Mouse (Mus musculus) T-helper 1 cell (primary cell): ENCODE measurements around the gene Ifnl2.
"Not testable (repeated sequence)": the region's sequence is repeated elsewhere in the genome, so short reads cannot be mapped to it uniquely, and the experiment has no call there.

ENCODE experiments used
- in situ Hi-C: fragments of 300-600 bp; cut with MboI, MseI; formaldehyde crosslinking; loops from one replicate; pipeline ENCODE4 v1.15.1; 2025; ENCODE audit warnings: high pct_unique_total_duplicates

Ifnl2 gene

DNA sequence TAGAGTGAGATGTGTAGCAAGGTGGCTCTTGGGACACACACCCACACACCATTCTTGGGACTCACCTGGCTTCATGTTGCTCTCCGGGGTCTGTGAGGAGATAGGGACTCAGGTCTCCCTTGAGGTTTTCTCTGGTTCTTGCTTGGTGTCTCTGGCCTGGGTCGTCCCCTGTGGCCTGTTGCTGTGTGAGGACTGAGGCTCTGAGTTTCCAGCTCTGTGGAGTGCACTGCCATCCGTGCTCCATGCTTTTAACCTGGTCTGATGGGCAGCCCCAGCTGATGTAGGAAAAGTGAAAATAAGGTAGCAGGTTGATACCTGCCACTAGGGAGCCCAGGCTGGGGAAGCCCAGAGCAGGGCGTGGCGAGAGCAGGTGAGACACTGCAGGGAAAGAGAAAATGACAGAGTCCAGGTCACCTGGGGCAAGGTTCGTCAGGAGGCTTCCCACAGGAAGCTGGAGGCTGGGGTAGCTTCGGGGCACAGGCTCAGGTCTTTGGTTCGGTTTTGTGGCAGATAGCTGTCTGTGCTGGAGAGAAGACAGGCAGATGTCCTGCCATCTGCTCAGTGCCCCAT, at the start of gene Ifnl2:
Gene Ifnl2 (minus strand): TSS at position 51 of the 570 bp plus-strand sequence.
- in situ Hi-C loops = not testable (repeated sequence)

GRCm38 (mm10) chr7:28558486-28558885, 48.2 kb upstream of the Ifnl2 start:
- in situ Hi-C loops = no loop called here

GRCm38 (mm10) chr7:28557708-28558107, 47.5 kb upstream of the Ifnl2 start:
- in situ Hi-C loops = no loop called here

DNA sequence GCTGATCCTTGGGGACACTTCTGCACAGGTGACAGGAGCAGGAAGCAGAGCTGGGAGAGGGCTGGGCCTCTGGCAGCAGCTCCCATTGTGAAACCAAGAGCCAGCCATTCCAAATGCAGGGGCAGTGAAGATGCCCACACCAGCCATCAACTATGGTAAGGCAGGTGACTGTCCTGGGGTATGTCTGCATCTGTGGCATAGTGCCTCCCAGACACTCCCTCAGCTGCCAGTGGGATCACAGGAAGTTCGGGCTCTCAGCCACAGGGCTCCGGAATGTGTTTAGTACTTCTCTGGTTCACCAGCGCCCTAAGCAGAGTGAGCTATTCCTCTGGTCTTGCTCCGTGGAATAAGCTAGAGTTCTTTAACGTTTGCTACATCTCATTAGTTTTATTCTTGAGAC, 46.8 kb upstream of the Ifnl2 start:
- in situ Hi-C loops = no loop called here

- in situ Hi-C loops = no loop called here
These were observed 45.8 kb upstream of the Ifnl2 start for GRCm38 (mm10) chr7:28555939-28556535.

- in situ Hi-C loops = no loop called here
These were observed 42.8 kb upstream of the Ifnl2 start for GRCm38 (mm10) chr7:28553076-28553475.

- in situ Hi-C loops = no loop called here
These were observed 37.4 kb upstream of the Ifnl2 start for GRCm38 (mm10) chr7:28547628-28548027.

DNA sequence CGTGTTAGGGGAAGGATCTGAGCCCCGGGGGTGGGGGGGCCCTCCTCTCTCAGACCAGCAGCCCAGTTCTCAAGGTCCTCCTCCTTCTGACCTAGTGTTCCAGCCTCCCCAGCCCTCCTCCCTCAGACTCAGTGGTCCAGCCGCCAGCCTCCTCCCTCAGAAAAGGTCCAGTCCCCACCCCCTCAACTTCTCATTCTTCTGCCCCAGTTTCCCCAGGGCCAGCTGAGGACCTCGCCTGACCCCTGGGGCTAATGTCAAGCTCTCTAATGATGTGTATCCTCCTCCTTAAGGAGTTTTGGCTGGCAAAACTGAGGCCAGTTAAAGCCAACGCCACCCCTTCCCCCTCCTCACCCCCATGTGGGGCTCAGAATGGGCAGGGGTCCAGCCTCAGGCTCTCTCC, 36.9 kb upstream of the Ifnl2 start, which contains the start of gene Nccrp1:
Gene Nccrp1 (minus strand): TSS at position 101 of the 400 bp plus-strand sequence.
- in situ Hi-C loops = no loop called here

DNA sequence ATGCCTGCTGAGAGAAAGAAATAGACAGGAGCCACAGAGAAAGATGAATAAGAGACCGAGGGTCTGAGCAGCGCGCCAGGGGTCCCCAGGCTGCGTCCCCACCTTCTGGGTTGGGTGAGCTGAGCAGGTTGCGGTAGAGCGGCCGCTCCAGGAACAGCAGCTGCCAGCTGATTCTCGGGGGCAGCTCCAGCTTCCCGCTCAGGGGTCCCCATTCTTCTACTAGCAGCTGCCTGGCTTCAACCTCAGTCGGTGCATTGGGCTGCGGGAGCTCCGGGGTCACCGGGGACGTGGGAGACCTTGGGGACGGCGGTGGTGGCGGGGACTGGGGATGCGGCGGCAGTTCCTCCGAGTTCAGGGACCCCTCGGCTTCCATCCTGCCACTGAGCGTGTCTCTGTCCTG, 36.4 kb upstream of the Ifnl2 start:
- in situ Hi-C loops = no loop called here

GRCm38 (mm10) chr7:28545891-28546210, 35.6 kb upstream of the Ifnl2 start:
- in situ Hi-C loops = no loop called here

- in situ Hi-C loops = no loop called here
These were observed 35.0 kb upstream of the Ifnl2 start for GRCm38 (mm10) chr7:28545048-28545890.

GRCm38 (mm10) chr7:28544051-28544601, 33.9 kb upstream of the Ifnl2 start:
- in situ Hi-C loops = no loop called here

- in situ Hi-C loops = no loop called here
These were observed 30.3 kb upstream of the Ifnl2 start, which contains the start of gene Sycn for GRCm38 (mm10) chr7:28540526-28540925. Sycn (plus strand) TSS chr7:28540885.

- in situ Hi-C loops = not testable (repeated sequence)
These were observed 28.6 kb upstream of the Ifnl2 start for GRCm38 (mm10) chr7:28538886-28539285.

GRCm38 (mm10) chr7:28532005-28532404, 21.8 kb upstream of the Ifnl2 start:
- in situ Hi-C loops = no loop called here

DNA sequence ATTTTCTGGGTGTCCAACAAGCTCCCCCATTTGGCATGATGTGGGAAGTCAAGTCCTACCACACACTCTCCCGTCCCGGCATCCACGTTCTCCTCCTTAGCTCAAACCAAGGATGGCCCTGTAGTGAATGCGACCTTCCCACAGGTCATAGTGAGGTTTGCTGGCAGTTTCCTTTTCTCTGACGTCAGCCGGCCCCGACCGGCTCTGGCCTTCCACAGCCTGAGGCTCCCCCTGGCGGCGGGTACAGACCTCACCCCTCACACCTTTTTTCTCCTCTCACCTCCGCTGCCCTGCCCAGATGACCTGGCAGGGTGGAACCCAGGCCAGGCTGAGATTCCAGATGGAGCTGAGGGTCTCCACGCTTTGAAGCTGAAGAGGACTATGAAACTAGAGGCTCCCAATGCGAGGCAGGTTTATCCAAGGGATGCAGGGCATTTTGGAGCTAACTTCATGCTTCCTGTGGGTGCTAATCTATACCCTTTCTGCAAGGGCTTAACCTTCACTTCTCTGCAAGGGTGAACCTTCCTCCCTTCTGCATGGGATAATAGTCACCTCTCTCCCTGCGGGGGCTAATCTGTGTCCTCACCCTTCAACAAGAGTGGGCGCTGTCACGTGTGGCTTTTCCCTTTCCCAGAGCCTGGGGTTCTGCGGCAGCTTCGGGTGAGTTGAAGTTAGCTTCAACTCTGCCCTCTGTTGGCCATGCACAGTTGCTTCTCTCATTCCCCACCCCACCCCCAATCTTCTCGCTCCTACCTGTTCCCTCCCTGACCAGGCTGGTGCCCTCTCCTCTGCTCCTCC, 17.9 kb upstream of the Ifnl2 start:
- in situ Hi-C loops = loop anchor here (5.0 kb wide), 1 partner anchor 76 kb away; the partner anchor contains the start of gene Lrfn1

DNA sequence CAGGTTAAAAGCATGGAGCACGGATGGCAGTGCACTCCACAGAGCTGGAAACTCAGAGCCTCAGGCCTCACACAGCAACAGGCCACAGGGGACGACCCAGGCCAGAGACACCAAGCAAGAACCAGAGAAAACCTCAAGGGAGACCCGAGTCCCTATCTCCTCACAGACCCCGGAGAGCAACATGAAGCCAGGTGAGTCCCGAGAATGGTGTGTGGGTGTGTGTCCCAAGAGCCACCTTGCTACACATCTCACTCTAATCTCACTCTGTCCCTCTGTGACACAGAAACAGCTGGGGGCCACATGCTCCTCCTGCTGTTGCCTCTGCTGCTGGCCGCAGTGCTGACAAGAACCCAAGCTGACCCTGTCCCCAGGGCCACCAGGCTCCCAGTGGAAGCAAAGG, 12.3 kb upstream of the Ifnl2 start, which contains the start of gene Ifnl3:
Gene Ifnl3 (plus strand): TSS at position 301 of the 400 bp plus-strand sequence.
- in situ Hi-C loops = not testable (repeated sequence)

DNA sequence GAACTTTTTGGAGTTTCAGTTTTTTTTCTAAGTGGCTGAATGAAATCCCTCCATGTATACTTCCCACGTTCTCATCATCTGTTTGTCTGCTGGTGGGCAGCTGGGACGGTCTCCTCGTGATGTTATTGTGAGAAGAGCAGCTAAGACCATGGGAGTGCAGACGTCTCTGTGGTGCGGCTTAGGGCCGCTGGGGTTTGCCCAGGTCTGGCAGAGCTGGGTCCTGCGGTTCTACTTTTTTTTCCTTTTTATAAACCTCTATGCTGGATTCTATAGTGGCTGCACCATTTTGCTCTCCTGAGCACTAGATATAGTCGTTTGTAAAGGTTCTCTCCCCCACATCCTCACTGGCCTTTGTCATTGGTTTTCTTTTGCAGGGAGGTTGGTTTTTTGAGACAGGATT, 1.2 kb upstream of the Ifnl2 start:
- in situ Hi-C loops = no loop called here

GRCm38 (mm10) chr7:28509121-28509520, 1.1 kb downstream of the Ifnl2 start:
- in situ Hi-C loops = not testable (repeated sequence)

GRCm38 (mm10) chr7:28505585-28505984, 4.7 kb downstream of the Ifnl2 start:
- in situ Hi-C loops = no loop called here

- in situ Hi-C loops = no loop called here
These were observed 14.8 kb downstream of the Ifnl2 start for GRCm38 (mm10) chr7:28495426-28495825.
